Mouse (Mus musculus) cerebellum, adult 9-11 months (tissue): ENCODE data around the gene Gm2035.
"Not testable (repeated sequence)": the region's sequence is repeated elsewhere in the genome, so short reads cannot be mapped to it uniquely, and the experiment has no call there.

Experiments
- DNase-seq: peaks from one replicate; pipeline ENCODE4 v3.0.0; 2022

Gm2035 gene

GRCm38 (mm10) chr12:87919721-87920120 is at the start of gene Gm2035:
Gene Gm2035, minus strand, starts transcription at chr12:87919857.
- DNase-seq, result not testable (repeated sequence)

- DNase-seq, result not testable (repeated sequence)
These were observed 34.1 kb upstream of the Gm2035 start, which contains the start of gene Gm2042 for GRCm38 (mm10) chr12:87953780-87954179. Gene Gm2042, plus strand, starts transcription at chr12:87954080.

- DNase-seq, result not testable (repeated sequence)
These were observed 24.6 kb downstream of the Gm2035 start, which contains the start of gene Gm2022 for GRCm38 (mm10) chr12:87895070-87895469. Gene Gm2022, plus strand, starts transcription at chr12:87895370.

- not testable (repeated sequence) for DNase-seq
These were observed 45.9 kb downstream of the Gm2035 start, which contains the start of gene Gm2016 for GRCm38 (mm10) chr12:87873772-87874171. Gene Gm2016, plus strand, starts transcription at chr12:87874072.
